Mouse (Mus musculus) ES-E14 (cell line): ENCODE data around the gene Dedd2. TPM values are rescaled to one million over a fixed set of nuclear protein-coding genes. Genes with fewer than 3 reads are reported as not detected.
A peak's percentile ranks its signal among the peaks of the same experiment; 100 is the strongest.

Experiments
- DNase-seq: peaks from one replicate; pipeline ENCODE4 v3.0.0-alpha.2; 2013; ENCODE audit warnings: low read depth, low spot score
- H3K27ac ChIP-seq: 2 replicates; pipeline ENCODE4 v1.5.1; 2012; ENCODE audit warnings: low read depth, mild to moderate bottlenecking, low read length, moderate library complexity, mixed read lengths; ENCODE audit not compliant: poor library complexity, insufficient read depth, severe bottlenecking
- H3K36me3 ChIP-seq: 2 replicates; pipeline ENCODE4 v1.6.1; 2012; ENCODE audit warnings: mild to moderate bottlenecking, low read length, moderate library complexity, mixed read lengths; ENCODE audit not compliant: control insufficient read depth, poor library complexity, insufficient read depth, severe bottlenecking
- H3K4me1 ChIP-seq, 2 experiments: fragments of 150-350 bp in 1 of 2; sonication (generic) in 1 of 2; 2 replicates each; pipeline ENCODE4 v1.6.1; 2012; ENCODE audit warnings: low read length in 2 of 2, mild to moderate bottlenecking in 1 of 2, mixed read lengths in 1 of 2; ENCODE audit not compliant: control insufficient read depth in 2 of 2, insufficient read depth in 2 of 2, poor library complexity in 1 of 2
- H3K4me3 ChIP-seq, 2 experiments: fragments of 150-350 bp in 1 of 2; sonication (generic) in 1 of 2; 2 replicates each; pipeline ENCODE4 v1.5.1; 2012; ENCODE audit warnings: low read length in 2 of 2, low read depth in 1 of 2, mild to moderate bottlenecking in 1 of 2, mixed read lengths in 1 of 2; ENCODE audit not compliant: insufficient read depth in 1 of 2, poor library complexity in 1 of 2, severe bottlenecking in 1 of 2
- H3K9ac ChIP-seq: 2 replicates; pipeline ENCODE4 v1.6.1; 2012; ENCODE audit warnings: low read depth, mild to moderate bottlenecking, low read length, mixed read lengths; ENCODE audit not compliant: poor library complexity, insufficient read depth, severe bottlenecking
- H3K9me3 ChIP-seq: fragments of 150-350 bp; sonication (generic); 2 replicates; pipeline ENCODE4 v1.6.1; 2012; ENCODE audit warnings: low read depth, mild to moderate bottlenecking, low read length; ENCODE audit not compliant: control insufficient read depth, insufficient read depth
- CHD2 ChIP-seq: IDR thresholded peaks from 2 replicates; pipeline ENCODE4 v1.6.1; 2014; ENCODE audit warnings: mild to moderate bottlenecking, low read depth, low read length, inconsistent platforms
- HCFC1 ChIP-seq: IDR thresholded peaks from 2 replicates; pipeline ENCODE4 v1.6.1; 2012; ENCODE audit warnings: low read length, inconsistent platforms, borderline replicate concordance; ENCODE audit not compliant: insufficient read depth
- MAFK ChIP-seq: IDR thresholded peaks from 2 replicates; pipeline ENCODE4 v1.6.1; 2014; ENCODE audit warnings: mild to moderate bottlenecking, low read depth, low read length, inconsistent platforms; ENCODE audit not compliant: insufficient read depth
- ZC3H11A ChIP-seq: IDR thresholded peaks from 2 replicates; pipeline ENCODE4 v1.6.1; 2012; ENCODE audit warnings: low read depth, mild to moderate bottlenecking, inconsistent platforms, low read length, borderline replicate concordance
- ZNF384 ChIP-seq: IDR thresholded peaks from 2 replicates; pipeline ENCODE4 v1.6.1; 2012; ENCODE audit warnings: low read depth, low read length, inconsistent platforms
- in situ Hi-C, 2 experiments: fragments of 600-800 bp; cut with MboI; formaldehyde crosslinking; loops; one replicate each; pipeline ENCODE4 v1.15.1; 2025; ENCODE audit warnings: low sequenced_read_pairs in 2 of 2, inconsistent platforms in 1 of 2; ENCODE audit not compliant: unreplicated experiment in 2 of 2
- total RNA-seq: library from RNA; depleted of rRNA; stranded (reverse); fragments of 300-350 nt; gene quantifications from 2 replicates; pipeline ENCODE4 v1.2.3, GENCODE M21; 2012

Gene Dedd2
- total RNA-seq, 1 experiment, result 22.8 TPM

DNA sequence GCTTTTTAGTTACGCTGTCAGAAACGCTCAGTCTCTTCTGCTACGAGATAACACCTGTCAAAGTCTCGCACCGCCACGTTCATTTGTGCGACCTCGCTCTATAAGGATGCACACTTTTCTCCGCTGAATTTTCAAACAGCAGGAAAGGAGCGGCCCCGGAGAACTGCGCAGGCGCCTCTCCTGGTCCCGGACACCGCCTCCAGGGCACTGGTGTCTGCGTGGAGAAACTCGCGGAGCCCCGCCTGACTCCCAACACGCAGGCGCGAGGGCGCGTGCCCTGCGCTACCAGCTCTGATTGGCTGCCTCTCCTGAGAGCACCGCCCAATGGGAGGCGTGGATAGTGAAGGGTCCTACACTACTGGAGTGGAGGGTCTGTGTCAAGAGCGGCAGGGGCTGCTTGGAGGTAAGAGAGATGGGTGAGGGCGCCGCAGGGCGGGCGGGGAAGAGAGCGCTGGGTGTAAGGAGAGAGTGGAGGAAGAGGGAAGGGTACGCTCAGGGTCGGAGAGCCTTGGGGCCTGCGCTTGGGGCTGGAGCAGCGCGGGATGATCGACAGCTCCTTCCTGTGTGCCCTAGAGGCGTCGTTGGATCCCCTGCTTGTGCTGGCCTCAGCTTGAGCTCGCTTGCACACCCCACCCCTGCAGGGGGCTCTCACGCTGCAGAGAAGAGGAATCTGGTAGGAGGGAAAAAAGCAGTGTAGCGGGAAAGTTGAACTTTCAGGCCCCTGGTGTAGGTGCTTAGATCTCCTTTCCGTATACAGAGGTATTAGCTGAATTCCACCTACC lies 878 bp upstream of the Dedd2 start, which contains the start of gene Zfp526:
Gene Zfp526, plus strand, starts transcription at position 324 of the 782 bp plus-strand sequence.
- Histone ChIP-seq H3K9me3 (no peaks in the 10 kb centered on the region), H3K9ac (peak within 1 kb of the TSS; percentile 82), H3K36me3 (peaks cover 27% of the 10 kb centered on the region), H3K4me1 (peaks cover 2 to 20% of the 10 kb centered on the region in 2 experiments; a peak in 2 of 4 replicates), H3K27ac (no peak within 1 kb of the TSS), H3K4me3 (peak within 1 kb of the TSS; percentile 81 to 83)
- TF ChIP-seq HCFC1 (peak; percentile 51; the same call in 1 of the 2 replicates), ZNF384 (no peak), ZC3H11A (no peak), CHD2 (peak; percentile 63), MAFK (no peak)
- peak; percentile 96 for DNase-seq
- in situ Hi-C loops, result no loop called here

DNA sequence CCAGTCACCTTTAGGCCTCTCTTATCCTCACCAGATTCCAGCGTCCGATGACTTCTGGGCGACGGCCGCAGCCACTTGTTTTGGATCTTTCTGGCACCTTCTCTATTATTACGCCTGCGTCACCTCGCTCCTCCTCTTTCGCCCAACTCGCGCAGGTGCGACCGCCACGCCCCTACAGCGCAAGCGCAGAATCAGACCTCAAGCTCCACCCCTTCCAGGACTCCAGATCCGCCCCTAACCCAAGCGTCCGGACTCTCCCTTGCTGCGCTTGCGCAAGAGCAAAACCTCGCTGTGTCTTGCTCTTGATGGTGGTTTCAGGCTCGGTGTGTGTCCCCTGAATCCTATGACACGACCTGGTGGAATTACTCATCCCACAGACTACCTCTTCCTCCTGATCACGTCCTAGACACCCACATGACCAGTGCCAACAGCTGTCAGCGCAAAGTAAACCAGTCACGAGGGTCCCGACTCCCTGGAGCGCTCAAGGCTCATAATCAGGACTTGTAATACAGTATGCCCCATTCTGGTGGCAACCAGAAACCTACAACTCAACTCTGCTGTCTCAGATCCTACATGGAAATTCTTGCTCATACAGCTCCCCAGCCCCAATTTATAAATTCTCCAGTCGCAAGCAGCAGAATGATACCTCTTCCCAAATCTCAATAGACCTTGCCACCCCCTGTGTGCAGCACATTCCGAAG lies 509 bp downstream of the Dedd2 start:
- H3K9ac ChIP-seq, result peak overlapping the region; percentile 70
- no peaks in the 10 kb centered on the region for H3K9me3 ChIP-seq
- H3K27ac ChIP-seq, result peak overlapping the region; percentile 20
- peaks cover 2 to 15% of the 10 kb centered on the region in 2 experiments; a peak in 3 of 4 replicates for H3K4me1 ChIP-seq
- in situ Hi-C loops, result no loop called here
- H3K36me3 ChIP-seq, result peaks cover 18% of the 10 kb centered on the region
- DNase-seq, result peak; percentile 96
- peak overlapping the region; percentile 81 to 83 for H3K4me3 ChIP-seq
- TF ChIP-seq HCFC1 (no peak), MAFK (no peak), CHD2 (no peak), ZC3H11A (no peak), ZNF384 (no peak)

GRCm38 (mm10) chr7:25219416-25219750 lies 1.0 kb downstream of the Dedd2 start:
- TF ChIP-seq ZNF384 (no peak), ZC3H11A (no peak), HCFC1 (no peak), CHD2 (no peak), MAFK (no peak)
- peak overlapping the region; percentile 67 to 83 for H3K4me3 ChIP-seq
- H3K9ac ChIP-seq, result peak overlapping the region; percentile 70
- H3K36me3 ChIP-seq, result peaks cover 15% of the 10 kb centered on the region
- peak overlapping the region; percentile 20; the same call in 1 of the 2 replicates for H3K27ac ChIP-seq
- H3K9me3 ChIP-seq, result no peaks in the 10 kb centered on the region
- in situ Hi-C loops, result no loop called here
- DNase-seq, result no peak
- peaks cover 4 to 18% of the 10 kb centered on the region in 2 experiments; a peak in 3 of 4 replicates for H3K4me1 ChIP-seq

DNA sequence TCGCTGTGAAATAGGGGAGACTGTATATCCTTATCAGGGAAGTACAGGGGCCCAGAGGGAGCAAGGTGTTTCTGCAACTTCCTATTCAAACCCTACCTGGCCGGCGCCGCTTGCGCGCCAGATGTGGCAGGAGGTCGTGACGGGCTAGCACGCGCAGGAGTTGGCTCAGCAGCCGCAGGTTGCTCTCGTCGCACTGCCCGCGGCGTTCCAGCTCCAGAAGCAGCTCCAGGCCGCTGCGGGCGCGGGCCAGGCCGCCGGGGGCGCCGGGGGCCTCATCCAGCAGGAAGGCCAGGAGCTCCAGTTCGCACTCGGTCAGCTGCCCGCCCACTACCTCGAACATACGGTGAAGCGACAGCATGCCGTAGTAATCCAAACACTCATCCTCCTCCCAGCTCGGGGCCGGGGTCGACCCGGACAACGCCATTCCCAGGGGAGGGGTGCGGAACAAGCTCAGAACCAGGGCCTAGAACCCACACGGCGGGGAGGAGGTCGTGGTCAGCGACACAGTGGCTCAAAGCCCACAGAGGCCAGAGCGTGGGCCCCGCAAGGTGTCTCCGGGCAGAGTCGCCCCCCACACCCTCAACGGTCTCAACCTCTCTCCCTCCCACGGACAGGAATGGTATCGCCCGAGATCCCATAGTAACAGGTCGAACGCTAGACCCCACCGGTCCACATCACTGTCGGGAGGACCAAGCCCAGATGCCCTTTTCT lies 1.6 kb downstream of the Dedd2 start:
- TF ChIP-seq ZC3H11A, result no peak
- no peak for TF ChIP-seq ZNF384
- TF ChIP-seq HCFC1, result no peak
- no peak for TF ChIP-seq MAFK
- TF ChIP-seq CHD2, result no peak
- in situ Hi-C loops, result no loop called here
- DNase-seq, result no peak
- Histone ChIP-seq H3K27ac (peak overlapping the region; percentile 20; the same call in 1 of the 2 replicates), H3K36me3 (peaks cover 11% of the 10 kb centered on the region; the same call in 1 of the 2 replicates), H3K4me3 (peak overlapping the region; percentile 67 to 83), H3K9me3 (no peaks in the 10 kb centered on the region), H3K9ac (peak overlapping the region; percentile 70), H3K4me1 (peaks cover 4 to 19% of the 10 kb centered on the region in 2 experiments; a peak in 3 of 4 replicates)
